Mouse (Mus musculus) heart, postnatal 0 days (tissue): ENCODE results near the gene Snai1.

Experiments used
- CTCF ChIP-seq: IDR thresholded peaks from 2 replicates; pipeline ENCODE4 v1.5.1; 2016; ENCODE audit warnings: antibody characterized with exemption, control low read depth, low read depth
- EP300 ChIP-seq: IDR thresholded peaks from 2 replicates; pipeline ENCODE4 v1.6.1; 2016; ENCODE audit warnings: antibody characterized with exemption, low read depth

DNA sequence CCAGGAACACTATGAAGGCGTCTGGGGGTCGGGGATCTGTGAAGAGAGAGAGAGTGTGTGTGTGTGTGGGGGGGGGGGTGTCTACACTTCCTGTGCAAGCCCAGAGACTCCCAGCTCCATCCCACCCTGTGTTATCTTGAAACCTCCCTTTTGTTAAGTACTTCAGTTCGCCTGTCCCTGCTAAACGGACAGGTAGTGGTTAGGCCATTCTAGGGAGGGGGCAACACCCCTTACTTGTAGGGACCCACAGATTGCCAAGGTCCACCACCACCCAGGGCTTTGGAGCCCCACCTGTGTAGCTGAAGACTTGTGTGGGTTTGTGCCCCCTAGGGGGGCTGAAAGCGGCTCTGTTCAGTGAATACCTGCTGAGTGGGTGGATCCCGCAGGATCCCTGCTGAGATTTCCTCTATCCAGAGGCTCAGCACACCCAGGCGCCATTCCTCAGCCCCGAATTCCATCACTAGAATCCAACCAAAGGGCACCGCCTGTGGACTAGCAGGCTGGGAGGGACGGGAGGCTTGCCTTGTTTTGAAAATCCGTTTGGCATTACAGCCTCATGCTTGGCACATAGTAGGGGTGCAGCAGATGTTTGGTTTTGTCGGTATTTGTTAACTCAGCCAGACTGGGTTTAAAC is 2.6 kb downstream of the Snai1 start:
- no peak for TF ChIP-seq CTCF
- no peak for TF ChIP-seq EP300
